Mouse (Mus musculus): ENCODE data around the gene Mfsd12.

- TF ChIP-seq CHD2 (IDR thresholded peaks at IDR 0.05; ENCODE audit: low read depth, low read length) = no peak
- no peak for TF ChIP-seq ZC3H11A (IDR thresholded peaks at IDR 0.05; ENCODE audit: borderline replicate concordance, low read depth, low read length)
Observed at GRCm38 (mm10) chr10:81341333-81341949, 15.8 kb upstream of the Mfsd12 start.

All from ES-E14 (cell line).